Mouse (Mus musculus) neural tube, embryonic 11.5 days (tissue): ENCODE measurements around the gene Cdc73. TPM values are rescaled to one million over a fixed set of nuclear protein-coding genes. Genes with fewer than 3 reads are reported as not detected.
"Not testable (repeated sequence)": the region's sequence is repeated elsewhere in the genome, so short reads cannot be mapped to it uniquely, and the experiment has no call there.

Source experiments
- ATAC-seq: fragments of 200-750 bp; cut with Nextera tagmentation; 2 replicates; pipeline ENCODE4 v1.8.0; 2017; ENCODE audit warnings: moderate number of reproducible peaks, mild to moderate bottlenecking, moderate TSS enrichment, moderate library complexity; ENCODE audit not compliant: insufficient read depth, low FRiP score, low TSS enrichment
- DNase-seq: peaks from one replicate; pipeline ENCODE4 v3.0.0-alpha.2; 2015; ENCODE audit warnings: low spot score
- H3K27ac ChIP-seq: fragments of 300-500 bp; sonication (generic); 2 replicates; pipeline ENCODE4 v1.5.1; 2014; ENCODE audit warnings: low read depth, mild to moderate bottlenecking, low read length
- H3K27me3 ChIP-seq: fragments of 300-500 bp; sonication (generic); 2 replicates; pipeline ENCODE4 v1.6.1; 2014; ENCODE audit warnings: mild to moderate bottlenecking, low read length, mixed read lengths; ENCODE audit not compliant: control insufficient read depth, insufficient read depth
- H3K36me3 ChIP-seq: fragments of 300-500 bp; sonication (generic); 2 replicates; pipeline ENCODE4 v1.6.1; 2014; ENCODE audit warnings: mild to moderate bottlenecking, low read length, moderate library complexity, mixed read lengths; ENCODE audit not compliant: control insufficient read depth, insufficient read depth
- H3K4me1 ChIP-seq: fragments of 300-500 bp; sonication (generic); 2 replicates; pipeline ENCODE4 v1.6.1; 2014; ENCODE audit warnings: low read length, mixed read lengths; ENCODE audit not compliant: control insufficient read depth, insufficient read depth
- H3K4me2 ChIP-seq: fragments of 300-500 bp; sonication (generic); 2 replicates; pipeline ENCODE4 v1.6.1; 2014; ENCODE audit warnings: low read depth, mild to moderate bottlenecking, moderate library complexity
- H3K4me3 ChIP-seq: fragments of 300-500 bp; sonication (generic); 2 replicates; pipeline ENCODE4 v1.5.1; 2014; ENCODE audit warnings: low read depth, low read length
- H3K9ac ChIP-seq: fragments of 300-500 bp; sonication (generic); 2 replicates; pipeline ENCODE4 v1.6.1; 2014; ENCODE audit warnings: mild to moderate bottlenecking, low read length
- H3K9me3 ChIP-seq: fragments of 300-500 bp; sonication (generic); 2 replicates; pipeline ENCODE4 v1.6.1; 2016; ENCODE audit warnings: low read length; ENCODE audit not compliant: control insufficient read depth
- WGBS: fragments of 180-500 bp; shearing (Covaris S2); extraction: QIAGEN DNeasy Blood & Tissue Kit; methylation state at CpG from one replicate; pipeline ENCODE4 v1.1.7; 2014; 5-methylcytosine and 5-hydroxymethylcytosine counted together
- polyA plus RNA-seq: library from polyadenylated mRNA; unstranded; fragments of >200 nt; fragmentation: Nextera tagmentation; extraction: Ambion mirVana; gene quantifications from 2 replicates; pipeline ENCODE4 v1.2.1, GENCODE M21; 2014

The Cdc73 gene
- polyA plus RNA-seq, 1 experiment from 2014 or later = 23.3 TPM

DNA sequence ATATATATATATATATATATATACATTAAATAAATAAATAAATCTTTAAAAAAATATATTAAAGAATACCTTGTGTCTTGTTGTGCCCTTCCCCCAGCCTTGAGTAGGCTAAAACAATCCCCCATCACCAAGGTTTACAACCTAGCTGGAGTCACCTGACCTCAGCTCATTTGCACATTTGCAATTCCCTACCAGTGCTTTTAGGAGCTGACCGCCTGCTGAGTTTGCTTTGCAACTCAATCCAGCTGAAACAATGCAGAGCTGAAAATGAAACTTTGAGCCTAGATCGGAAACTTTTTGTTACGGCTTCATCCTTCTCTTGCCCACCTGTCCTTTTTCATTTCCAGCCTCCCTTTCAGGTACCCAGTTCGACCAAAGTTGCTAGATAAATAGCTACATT, 29.0 kb upstream of the Cdc73 start:
- Histone ChIP-seq H3K27me3 (no peaks in the 10 kb centered on the region), H3K36me3 (no peaks in the 10 kb centered on the region), H3K4me1 (no peaks in the 10 kb centered on the region), H3K9me3 (no peaks in the 10 kb centered on the region), H3K9ac (no peak overlapping the region), H3K27ac (no peak overlapping the region), H3K4me3 (no peak overlapping the region), H3K4me2 (no peak overlapping the region)
- ATAC-seq (no peak), DNase-seq (no peak)
- 38% methylated on average over 4 of the region's 4 CpGs for WGBS

DNA sequence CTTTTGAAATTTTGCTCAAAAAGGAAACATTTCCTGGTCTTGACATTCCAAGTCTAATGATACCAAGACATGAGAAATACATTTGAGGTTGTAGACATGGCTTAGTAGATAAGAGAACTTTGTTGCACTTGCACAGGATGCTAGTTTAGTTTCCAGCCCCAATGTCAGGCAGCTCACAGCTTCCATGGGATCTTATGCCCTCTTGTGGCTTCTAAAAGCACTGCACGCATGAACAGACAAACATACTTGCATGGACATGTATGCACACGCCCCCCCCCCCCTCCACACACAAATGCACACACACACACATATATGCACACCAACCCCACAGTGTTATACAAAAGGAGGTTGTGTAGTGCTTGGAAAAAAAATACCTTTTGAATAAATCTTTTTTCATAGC, 28.2 kb upstream of the Cdc73 start:
- Histone ChIP-seq H3K27me3 (no peaks in the 10 kb centered on the region), H3K4me3 (no peak overlapping the region), H3K9me3 (no peaks in the 10 kb centered on the region), H3K4me2 (no peak overlapping the region), H3K9ac (no peak overlapping the region), H3K36me3 (no peaks in the 10 kb centered on the region), H3K27ac (no peak overlapping the region), H3K4me1 (no peaks in the 10 kb centered on the region)
- ATAC-seq = no peak
- DNase-seq = no peak
- WGBS = 75% methylated on average over 2 of the region's 2 CpGs

DNA sequence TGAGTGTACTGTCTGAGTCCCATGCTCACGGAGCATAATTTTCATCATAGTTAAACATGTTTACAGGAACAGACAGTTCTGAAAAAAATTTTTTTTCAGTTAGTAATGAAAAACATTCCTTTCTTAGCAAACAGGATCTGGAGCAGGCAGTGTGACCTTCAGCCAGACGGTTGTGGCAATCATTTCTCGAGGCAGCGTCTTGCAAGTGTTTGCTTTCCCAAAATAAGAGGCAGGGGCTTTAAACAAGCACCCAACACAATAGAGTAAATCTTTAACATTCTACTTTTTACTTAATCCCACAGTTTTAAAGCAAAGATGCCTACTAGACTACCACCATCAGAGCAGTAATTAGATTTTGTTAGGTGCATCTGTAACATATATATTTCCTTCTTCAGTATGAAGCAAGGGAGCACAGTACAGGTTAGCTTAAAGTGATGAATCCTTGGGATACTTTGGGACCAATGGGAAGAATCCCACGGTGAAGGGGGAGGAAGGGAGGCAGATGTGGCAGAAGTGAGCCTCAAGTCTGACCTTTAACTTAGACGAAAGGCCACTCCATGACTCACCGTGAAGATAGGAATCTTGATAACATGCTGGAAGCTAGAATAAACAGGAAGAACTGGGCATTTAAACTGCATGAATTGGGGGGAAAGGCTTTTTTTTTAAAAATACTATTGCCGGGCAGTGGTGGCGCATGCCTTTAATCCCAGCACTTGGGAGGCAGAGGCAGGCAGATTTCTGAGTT, 25.2 kb upstream of the Cdc73 start:
- DNase-seq = no peak
- no peak for ATAC-seq
- Histone ChIP-seq H3K4me1 (no peaks in the 10 kb centered on the region), H3K4me2 (no peak overlapping the region), H3K9me3 (no peaks in the 10 kb centered on the region), H3K27ac (no peak overlapping the region), H3K4me3 (no peak overlapping the region), H3K36me3 (no peaks in the 10 kb centered on the region), H3K9ac (no peak overlapping the region), H3K27me3 (no peaks in the 10 kb centered on the region)
- 82% methylated on average over 9 of the region's 9 CpGs for WGBS

DNA sequence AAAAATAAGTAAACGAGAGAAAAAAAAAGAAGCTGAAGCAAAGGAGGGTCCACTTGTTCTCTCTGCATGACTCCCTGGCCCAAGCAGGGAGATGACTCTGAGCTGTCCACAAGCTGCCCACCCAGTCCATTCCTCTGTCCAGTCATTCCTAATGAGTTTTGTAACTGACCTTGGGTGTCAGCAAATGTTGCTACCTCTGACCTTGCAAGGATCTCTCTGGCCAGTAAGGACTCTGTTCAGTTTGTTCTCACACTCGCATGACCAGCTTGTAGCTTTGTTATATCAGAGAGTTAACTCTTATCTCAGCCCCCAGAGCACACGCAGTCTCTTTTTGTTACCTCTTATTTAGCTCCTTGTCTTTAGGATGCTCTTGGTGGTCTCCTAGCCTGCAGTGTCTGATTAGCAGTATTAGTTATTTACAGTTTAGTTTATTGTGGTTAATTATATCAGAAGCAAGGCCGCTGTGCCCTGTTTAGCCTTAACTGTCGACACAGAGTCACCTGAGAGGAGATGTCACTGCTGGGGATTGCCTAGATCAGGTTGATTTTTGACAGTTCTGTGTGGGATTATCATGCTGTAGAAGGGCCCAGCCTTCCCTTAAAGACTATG, 21.9 kb upstream of the Cdc73 start:
- DNase-seq = no peak

DNA sequence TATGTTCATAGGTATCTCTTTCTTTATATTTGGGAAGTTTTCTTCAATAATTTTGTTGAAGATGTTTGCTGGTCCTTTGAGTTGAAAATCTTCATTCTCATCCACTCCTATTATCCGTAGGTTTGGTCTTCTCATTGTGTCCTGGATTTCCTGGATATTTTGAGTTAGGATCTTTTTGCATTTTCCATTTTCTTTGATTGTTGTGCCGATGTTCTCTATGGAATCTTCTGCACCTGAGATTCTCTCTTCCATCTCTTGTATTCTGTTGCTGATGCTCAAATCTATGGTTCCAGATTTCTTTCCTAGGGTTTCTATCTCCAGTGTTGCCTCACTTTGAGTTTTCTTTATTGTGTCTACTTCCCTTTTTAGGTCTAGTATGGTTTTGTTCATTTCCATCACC, 13.3 kb upstream of the Cdc73 start, which contains the start of gene Glrx2:
Glrx2 (plus strand) TSS at position 301 of the 400 bp plus-strand sequence.
- not testable (repeated sequence) for H3K9ac ChIP-seq, H3K9me3 ChIP-seq, H3K27ac ChIP-seq, H3K36me3 ChIP-seq, H3K4me3 ChIP-seq, ATAC-seq, H3K4me1 ChIP-seq, H3K27me3 ChIP-seq, H3K4me2 ChIP-seq, DNase-seq
- no CpG with 5 or more reads among the region's 2 CpGs for WGBS

More for the DNA sequence above, 21.9 kb upstream of the Cdc73 start:
- Histone ChIP-seq H3K27me3 (no peaks in the 10 kb centered on the region), H3K36me3 (no peaks in the 10 kb centered on the region), H3K4me2 (no peak overlapping the region), H3K27ac (no peak overlapping the region), H3K4me3 (no peak overlapping the region), H3K4me1 (no peaks in the 10 kb centered on the region), H3K9ac (no peak overlapping the region), H3K9me3 (no peaks in the 10 kb centered on the region)
- ATAC-seq = no peak
- WGBS = 90% methylated on average over 5 of the region's 5 CpGs

DNA sequence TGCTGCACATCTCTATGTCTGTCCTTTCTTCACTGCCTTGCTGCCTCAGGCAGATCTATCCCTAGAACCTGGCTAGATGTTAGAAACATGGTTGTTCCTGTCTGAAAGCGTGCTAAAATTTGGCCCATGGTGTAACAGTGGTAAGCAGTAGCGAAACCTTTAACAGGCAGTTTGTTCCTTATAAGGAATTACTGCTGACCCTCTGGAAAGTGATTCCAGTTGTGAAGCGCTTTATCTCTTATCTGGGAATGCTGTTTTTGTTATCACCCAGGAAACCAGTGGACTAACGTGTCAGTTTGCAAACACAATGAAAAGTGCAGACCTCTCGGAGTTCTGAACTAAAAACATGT, 7.9 kb upstream of the Cdc73 start:
- H3K9ac ChIP-seq = no peak overlapping the region
- no peaks in the 10 kb centered on the region for H3K4me1 ChIP-seq
- H3K36me3 ChIP-seq = no peaks in the 10 kb centered on the region
- DNase-seq (no peak), ATAC-seq (no peak)
- no peak overlapping the region for H3K27ac ChIP-seq
- H3K9me3 ChIP-seq = no peaks in the 10 kb centered on the region
- H3K27me3 ChIP-seq = no peaks in the 10 kb centered on the region
- 89% methylated on average over 5 of the region's 5 CpGs for WGBS
- H3K4me2 ChIP-seq = no peak overlapping the region
- H3K4me3 ChIP-seq = no peak overlapping the region

DNA sequence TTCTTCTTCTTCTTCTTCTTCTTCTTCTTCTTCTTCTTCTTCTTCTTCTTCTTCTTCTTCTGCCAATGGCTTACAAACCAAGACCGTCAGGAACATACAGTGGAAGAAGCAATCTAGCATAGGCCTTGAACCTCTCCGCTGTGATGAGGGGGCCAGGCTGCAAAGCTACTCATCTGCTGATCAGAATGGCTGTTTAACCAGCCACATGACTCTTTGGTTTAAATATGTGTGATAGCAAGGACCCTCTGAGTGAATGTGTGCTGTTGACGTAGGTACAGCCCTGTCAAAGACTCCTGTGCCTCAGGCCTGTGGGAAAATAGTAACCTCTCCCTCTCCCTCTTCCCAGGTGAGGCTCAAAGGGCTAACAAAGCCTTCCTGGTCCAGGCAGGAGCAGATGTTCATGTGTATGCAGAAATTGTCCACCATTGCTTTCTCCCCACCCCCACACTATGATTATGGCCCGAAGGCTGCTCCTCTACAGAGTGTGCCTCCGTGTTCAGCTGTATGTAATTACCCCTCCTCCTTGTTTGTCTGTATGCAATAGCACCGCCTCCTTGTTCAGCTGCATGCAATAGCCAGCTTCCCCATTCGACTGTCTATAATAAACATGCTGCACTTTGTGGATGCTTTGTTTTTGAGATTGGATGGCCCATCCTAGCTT, 7.4 kb upstream of the Cdc73 start:
- DNase-seq = peak; percentile 18
- no peaks in the 10 kb centered on the region for H3K36me3 ChIP-seq
- H3K4me3 ChIP-seq = no peak overlapping the region
- no peak overlapping the region for H3K27ac ChIP-seq
- no peak for ATAC-seq
- no peaks in the 10 kb centered on the region for H3K4me1 ChIP-seq
- no peak overlapping the region for H3K4me2 ChIP-seq
- 69% methylated on average over 7 of the region's 7 CpGs for WGBS
- no peaks in the 10 kb centered on the region for H3K9me3 ChIP-seq
- no peak overlapping the region for H3K9ac ChIP-seq
- no peaks in the 10 kb centered on the region for H3K27me3 ChIP-seq

DNA sequence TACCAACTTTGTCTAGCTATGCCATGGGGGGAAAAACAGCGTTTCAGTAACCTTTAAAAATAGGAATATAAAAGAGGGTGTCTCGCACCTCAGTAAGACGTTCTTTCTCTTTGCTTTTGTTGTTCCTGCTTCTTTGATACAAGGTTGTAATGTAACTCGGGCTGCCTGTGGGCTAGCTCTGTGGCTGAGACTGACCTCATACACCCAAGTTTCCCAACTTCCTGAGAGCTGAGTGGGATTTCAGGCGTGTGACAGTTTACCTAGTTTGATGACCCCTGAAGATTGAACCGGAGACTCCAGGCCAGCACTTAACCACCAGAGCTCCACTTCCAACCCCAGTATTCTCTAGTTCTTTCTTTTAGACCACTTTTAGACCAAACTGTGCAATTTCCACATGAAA, 5.7 kb upstream of the Cdc73 start:
- ATAC-seq (no peak), DNase-seq (no peak)
- Histone ChIP-seq H3K27ac (no peak overlapping the region), H3K9ac (no peak overlapping the region), H3K36me3 (no peaks in the 10 kb centered on the region), H3K4me1 (no peaks in the 10 kb centered on the region), H3K4me2 (no peak overlapping the region), H3K4me3 (no peak overlapping the region), H3K9me3 (no peaks in the 10 kb centered on the region), H3K27me3 (no peaks in the 10 kb centered on the region)
- WGBS = 77% methylated on average over 6 of the region's 6 CpGs

DNA sequence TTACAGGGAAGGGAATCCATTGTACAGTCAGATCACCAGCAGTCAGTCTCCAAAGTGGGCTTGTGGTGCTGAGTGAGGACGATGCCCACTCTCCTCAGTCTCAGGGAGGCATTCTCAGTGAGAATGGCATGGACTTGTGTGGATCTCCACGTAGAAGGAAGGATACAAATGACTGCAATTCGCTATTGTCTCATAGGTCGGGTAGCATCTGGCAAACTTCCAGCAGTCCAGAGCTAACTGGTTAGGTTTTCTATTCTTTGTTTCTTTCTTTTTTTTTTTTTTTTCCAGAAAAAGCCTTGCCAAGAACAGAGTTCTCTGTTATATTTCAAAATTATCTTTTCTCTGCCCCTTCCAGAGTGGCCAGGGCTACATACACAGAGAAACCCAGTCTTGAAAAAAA, 4.3 kb upstream of the Cdc73 start:
- H3K4me3 ChIP-seq = no peak overlapping the region
- no peaks in the 10 kb centered on the region for H3K27me3 ChIP-seq
- no peak overlapping the region for H3K4me2 ChIP-seq
- WGBS = 70% methylated on average over 4 of the region's 4 CpGs
- DNase-seq = no peak
- H3K4me1 ChIP-seq = no peaks in the 10 kb centered on the region
- no peaks in the 10 kb centered on the region for H3K36me3 ChIP-seq
- no peak for ATAC-seq
- no peak overlapping the region for H3K27ac ChIP-seq
- H3K9ac ChIP-seq = no peak overlapping the region
- no peaks in the 10 kb centered on the region for H3K9me3 ChIP-seq
